Mouse (Mus musculus) lung, postnatal 0 days (tissue): ENCODE results near the gene Sult6b1. TPM values are rescaled to one million over a fixed set of nuclear protein-coding genes. Genes with fewer than 3 reads are reported as not detected.

Experiments
- ATAC-seq: fragments of 200-750 bp; cut with Nextera tagmentation; 2 replicates; pipeline ENCODE4 v1.8.0; 2017; ENCODE audit warnings: moderate library complexity
- DNase-seq: peaks from one replicate; pipeline ENCODE4 v3.0.0-alpha.2; 2016; ENCODE audit warnings: low spot score
- H3K27ac ChIP-seq: fragments of 300-500 bp; sonication (generic); 2 replicates; pipeline ENCODE4 v1.5.1; 2014; ENCODE audit warnings: antibody characterized with exemption, mild to moderate bottlenecking, low read length, mixed read lengths
- H3K27me3 ChIP-seq: fragments of 300-500 bp; sonication (generic); replicated peaks from 2 replicates; pipeline ENCODE4 v1.6.1; 2014; ENCODE audit warnings: low read length, mixed read lengths; ENCODE audit not compliant: insufficient read depth
- H3K36me3 ChIP-seq: fragments of 300-500 bp; sonication (generic); 2 replicates; pipeline ENCODE4 v1.6.1; 2014; ENCODE audit warnings: low read length, mixed read lengths; ENCODE audit not compliant: insufficient read depth
- H3K4me1 ChIP-seq: fragments of 300-500 bp; sonication (generic); 2 replicates; pipeline ENCODE4 v1.6.1; 2014; ENCODE audit warnings: antibody characterized with exemption, low read depth, low read length, mixed read lengths; ENCODE audit not compliant: insufficient read depth
- H3K4me2 ChIP-seq: fragments of 300-500 bp; sonication (generic); replicated peaks from 2 replicates; pipeline ENCODE4 v1.6.1; 2014; ENCODE audit warnings: low read depth, mild to moderate bottlenecking, low read length, moderate library complexity, mixed read lengths
- H3K4me3 ChIP-seq: fragments of 300-500 bp; sonication (generic); 2 replicates; pipeline ENCODE4 v1.5.1; 2014; ENCODE audit warnings: low read depth, low read length
- H3K9ac ChIP-seq: fragments of 300-500 bp; sonication (generic); replicated peaks from 2 replicates; pipeline ENCODE4 v1.6.1; 2014; ENCODE audit warnings: low read depth, mild to moderate bottlenecking
- H3K9me3 ChIP-seq: fragments of 300-500 bp; sonication (generic); 2 replicates; pipeline ENCODE4 v1.6.1; 2016; ENCODE audit warnings: low read length, mixed read lengths
- CTCF ChIP-seq: IDR thresholded peaks from 2 replicates; pipeline ENCODE4 v1.5.1; 2016; ENCODE audit warnings: antibody characterized with exemption, mild to moderate bottlenecking
- EP300 ChIP-seq: IDR thresholded peaks from 2 replicates; pipeline ENCODE4 v1.6.1; 2016; ENCODE audit warnings: antibody characterized with exemption, mild to moderate bottlenecking, control low read depth
- WGBS: fragments of 180-500 bp; shearing (Covaris S2); extraction: QIAGEN DNeasy Blood & Tissue Kit; methylation state at CpG from one replicate; pipeline ENCODE4 v1.1.7; 2014; 5-methylcytosine and 5-hydroxymethylcytosine counted together
- polyA plus RNA-seq: library from polyadenylated mRNA; unstranded; fragments of >200 nt; fragmentation: Nextera tagmentation; extraction: Ambion mirVana; gene quantifications from 2 replicates; pipeline ENCODE4 v1.2.1, GENCODE M21; 2015

Sult6b1 gene
- polyA plus RNA-seq, 1 experiment from 2014 or later = 0.10 TPM

DNA sequence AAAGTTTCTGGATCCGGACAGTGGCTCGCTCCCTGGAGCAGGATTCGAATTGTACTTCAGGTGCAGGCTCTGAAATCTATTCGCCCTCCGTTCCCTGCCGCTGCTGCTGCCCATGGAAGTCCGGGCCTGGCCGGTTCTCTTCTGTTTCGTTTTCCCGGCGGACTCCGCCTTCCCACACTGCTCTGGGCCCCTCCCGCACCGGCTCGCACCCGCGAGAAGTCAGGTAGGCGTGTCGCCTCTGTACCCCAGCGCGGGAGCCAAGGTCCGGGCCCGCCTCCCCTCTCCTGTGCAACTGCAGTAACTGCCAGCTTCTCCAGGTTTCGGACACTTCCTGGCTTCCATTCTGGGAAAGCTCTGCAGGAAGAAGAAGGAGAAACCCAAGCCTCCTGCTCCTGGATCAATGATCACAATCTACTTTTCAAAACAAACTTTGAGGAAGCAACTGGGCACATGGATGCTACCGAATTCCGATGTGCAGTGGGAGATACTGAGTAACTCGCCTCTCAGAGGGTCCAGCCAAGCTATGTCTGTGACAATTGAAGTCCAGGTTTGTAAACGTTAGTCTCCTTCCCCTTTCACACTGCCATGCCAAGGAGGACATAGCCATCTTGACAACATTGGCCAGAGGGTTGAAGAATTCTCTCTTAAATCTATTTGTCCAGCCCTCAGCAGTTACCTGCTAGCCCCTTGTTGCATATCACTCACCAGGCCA is 24.2 kb downstream of the Sult6b1 start, which contains the start of gene Eif2ak2:
TSS of gene Eif2ak2 (minus strand) at position 173 of the 712 bp plus-strand sequence.
- no peak for TF ChIP-seq CTCF
- no peak for TF ChIP-seq EP300
- ATAC-seq = peak; percentile 99

DNA sequence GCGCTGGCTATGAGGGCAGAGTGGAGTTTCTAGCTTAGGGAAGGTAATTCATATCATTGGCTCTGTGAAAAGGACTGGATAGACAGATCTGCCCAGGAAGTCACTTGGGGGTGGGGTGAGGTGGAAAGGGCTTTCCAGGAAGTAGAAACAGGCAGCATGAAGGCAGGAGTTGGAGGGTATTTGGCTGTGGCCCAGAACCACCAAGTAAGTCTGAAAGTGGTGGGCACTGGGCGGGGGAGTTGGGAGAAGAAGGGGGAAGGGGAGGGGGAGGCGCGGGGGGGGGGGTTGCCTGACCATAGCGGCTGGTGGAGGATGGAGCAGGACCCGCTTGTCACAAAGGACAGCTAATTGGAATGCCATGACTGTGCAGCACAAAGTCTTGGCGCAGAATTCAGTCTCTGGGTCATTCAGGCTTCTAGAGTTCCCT is 24.9 kb downstream of the Sult6b1 start:
- WGBS = 9% methylated on average over 5 of the region's 7 CpGs
- DNase-seq (peak; percentile 63), ATAC-seq (peak; percentile 47)

More for the DNA sequence above, 24.2 kb downstream of the Sult6b1 start, which contains the start of gene Eif2ak2:
- Histone ChIP-seq H3K4me3 (peak within 1 kb of the TSS; percentile 63), H3K9me3 (no peaks in the 10 kb centered on the region), H3K4me1 (peaks cover 8% of the 10 kb centered on the region; the same call in 1 of the 2 replicates), H3K9ac (peak within 1 kb of the TSS; percentile 49), H3K27ac (peak within 1 kb of the TSS; percentile 79), H3K36me3 (no peaks in the 10 kb centered on the region; the same call in 1 of the 2 replicates), H3K27me3 (no peaks in the 10 kb centered on the region), H3K4me2 (peak within 1 kb of the TSS; percentile 65)
- DNase-seq = peak; percentile 96
- WGBS = under 1% methylated on average over 28 of the region's 28 CpGs

DNA sequence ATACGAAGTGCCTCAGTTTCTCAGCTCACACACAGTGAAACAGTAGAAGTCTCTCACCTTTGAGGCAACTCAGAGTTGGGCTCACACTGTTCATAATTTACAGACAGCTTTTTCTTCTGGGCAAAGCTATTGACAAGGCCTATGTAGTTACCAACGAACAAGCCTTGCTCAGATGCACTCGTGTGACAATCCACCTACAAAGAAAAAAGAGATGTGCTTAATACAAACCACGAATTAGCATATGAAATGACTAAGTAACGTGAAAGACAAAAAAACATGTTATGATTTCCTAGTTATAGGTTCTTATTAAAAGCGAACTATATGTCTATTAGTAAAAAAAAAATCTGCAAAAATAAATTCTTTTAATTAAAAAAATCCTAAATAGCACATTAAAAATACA is 32.9 kb downstream of the Sult6b1 start:
- 90% methylated on average over 6 of the region's 6 CpGs for WGBS
- TF ChIP-seq CTCF (no peak), EP300 (no peak)
- Histone ChIP-seq H3K4me2 (no peak overlapping the region), H3K9me3 (no peaks in the 10 kb centered on the region), H3K9ac (no peak overlapping the region), H3K4me1 (no peaks in the 10 kb centered on the region), H3K27me3 (no peaks in the 10 kb centered on the region), H3K27ac (no peak overlapping the region), H3K4me3 (no peak overlapping the region), H3K36me3 (peaks cover 12% of the 10 kb centered on the region; the same call in 1 of the 2 replicates)
- DNase-seq (no peak), ATAC-seq (no peak)

More for the DNA sequence above, 24.9 kb downstream of the Sult6b1 start:
- Histone ChIP-seq H3K9ac (peak overlapping the region; percentile 49), H3K27me3 (no peaks in the 10 kb centered on the region), H3K36me3 (no peaks in the 10 kb centered on the region; the same call in 1 of the 2 replicates), H3K4me2 (peak overlapping the region; percentile 65), H3K27ac (peak overlapping the region; percentile 79), H3K4me3 (peak overlapping the region; percentile 63), H3K4me1 (peaks cover 8% of the 10 kb centered on the region; the same call in 1 of the 2 replicates), H3K9me3 (no peaks in the 10 kb centered on the region)
- TF ChIP-seq EP300 = no peak
- TF ChIP-seq CTCF = no peak

DNA sequence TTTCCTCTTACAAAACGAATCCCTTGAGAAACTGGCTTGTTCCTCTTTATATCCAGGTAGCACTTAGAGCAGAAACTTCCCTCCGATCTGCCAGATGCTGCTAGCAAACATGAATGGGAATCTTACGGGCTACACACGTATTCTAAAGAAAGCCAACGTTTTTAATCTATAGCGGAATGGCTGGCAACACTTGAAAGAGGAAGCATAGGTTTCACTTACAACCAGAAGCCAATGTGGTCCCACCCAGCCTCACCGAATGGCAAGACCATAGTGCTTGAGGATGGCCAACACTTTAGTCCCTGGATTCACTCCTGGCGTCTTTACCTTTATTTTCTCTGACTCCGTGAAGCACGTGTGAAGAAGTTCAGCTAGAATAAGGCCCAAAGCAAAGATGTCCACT is 50.5 kb downstream of the Sult6b1 start:
- TF ChIP-seq CTCF (no peak), EP300 (no peak)
- Histone ChIP-seq H3K9me3 (no peaks in the 10 kb centered on the region), H3K27ac (no peak overlapping the region), H3K4me1 (no peaks in the 10 kb centered on the region), H3K27me3 (no peaks in the 10 kb centered on the region), H3K9ac (no peak overlapping the region), H3K36me3 (peaks cover 8% of the 10 kb centered on the region; the same call in 1 of the 2 replicates), H3K4me2 (no peak overlapping the region), H3K4me3 (no peak overlapping the region)
- 86% methylated on average over 10 of the region's 10 CpGs for WGBS
- ATAC-seq (no peak), DNase-seq (no peak)

DNA sequence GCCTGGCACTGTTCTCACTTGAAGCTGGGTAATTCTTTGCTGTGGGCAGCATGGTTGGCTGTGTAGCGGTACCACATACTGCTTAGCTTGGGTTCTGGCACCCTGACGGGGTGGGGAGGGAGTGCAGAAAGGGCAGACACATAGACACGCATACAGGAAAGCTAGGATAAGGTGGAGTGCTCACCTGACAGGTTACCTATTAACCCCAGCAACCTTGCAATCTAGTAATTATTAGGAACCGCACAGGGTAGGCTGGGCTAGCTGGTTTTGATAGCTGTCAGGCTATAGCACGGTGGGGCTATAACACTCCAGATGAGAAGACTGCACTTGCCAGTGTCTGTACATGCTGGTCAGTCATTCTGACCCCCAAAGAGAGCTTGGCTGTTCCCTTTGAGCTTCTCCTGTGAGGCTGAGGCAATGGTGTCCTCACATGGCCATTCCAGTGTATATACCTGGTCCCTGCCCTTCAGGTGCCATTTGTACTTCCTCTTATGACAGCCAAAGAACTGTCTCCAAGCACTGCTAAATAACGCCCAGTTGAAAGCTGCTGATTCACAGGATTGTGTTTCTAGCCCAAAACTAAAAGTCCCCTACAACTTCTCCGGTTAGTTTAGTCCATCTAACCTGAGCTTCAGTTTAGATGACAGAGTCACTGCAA is 64.4 kb downstream of the Sult6b1 start:
- no peak for DNase-seq
- Histone ChIP-seq H3K9me3 (no peaks in the 10 kb centered on the region), H3K4me3 (no peak overlapping the region), H3K9ac (no peak overlapping the region), H3K4me1 (no peaks in the 10 kb centered on the region), H3K27me3 (no peaks in the 10 kb centered on the region), H3K36me3 (peaks cover 39% of the 10 kb centered on the region), H3K4me2 (no peak overlapping the region), H3K27ac (no peak overlapping the region)
- 86% methylated on average over 7 of the region's 7 CpGs for WGBS
- no peak for ATAC-seq
- TF ChIP-seq EP300 (no peak), CTCF (no peak)

DNA sequence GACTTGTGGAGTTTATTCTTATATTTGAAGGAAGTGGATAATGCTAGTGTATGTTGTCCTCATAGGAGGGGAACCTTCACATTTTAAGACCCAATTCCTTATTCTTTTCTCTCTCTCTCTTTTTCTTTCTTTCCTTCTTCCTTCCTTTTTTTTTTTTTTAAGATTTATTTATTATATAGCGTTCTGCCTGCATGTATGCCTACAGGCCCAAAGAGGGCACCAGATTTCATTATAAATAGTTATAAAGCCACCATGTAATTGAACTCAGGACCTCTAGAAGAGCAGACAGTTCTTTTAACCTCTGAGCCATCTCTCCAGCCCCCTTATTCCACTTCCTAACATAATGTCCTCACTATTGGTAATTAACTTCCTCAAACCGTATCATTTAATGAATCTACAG is 70.7 kb downstream of the Sult6b1 start:
- WGBS = 27% methylated on average over 2 of the region's 2 CpGs
- peak; percentile 30 for DNase-seq
- TF ChIP-seq CTCF (peak; percentile 17; the same call in 1 of the 2 replicates), EP300 (no peak)

More for the DNA sequence above, 70.7 kb downstream of the Sult6b1 start:
- Histone ChIP-seq H3K4me2 (peak overlapping the region; percentile 96), H3K4me3 (peak overlapping the region; percentile 78), H3K4me1 (no peaks in the 10 kb centered on the region), H3K9ac (peak overlapping the region; percentile 37), H3K36me3 (peaks cover 12% of the 10 kb centered on the region; the same call in 1 of the 2 replicates), H3K9me3 (no peaks in the 10 kb centered on the region), H3K27me3 (no peaks in the 10 kb centered on the region), H3K27ac (peak overlapping the region; percentile 75; the same call in 1 of the 2 replicates)
- ATAC-seq = no peak
